Mouse (Mus musculus): ENCODE measurements around the gene Tbx10. TPM values are rescaled to one million over a fixed set of nuclear protein-coding genes. Genes with fewer than 3 reads are reported as not detected.

Gene Tbx10
- polyA plus RNA-seq, 1 experiment, result not detected

DNA sequence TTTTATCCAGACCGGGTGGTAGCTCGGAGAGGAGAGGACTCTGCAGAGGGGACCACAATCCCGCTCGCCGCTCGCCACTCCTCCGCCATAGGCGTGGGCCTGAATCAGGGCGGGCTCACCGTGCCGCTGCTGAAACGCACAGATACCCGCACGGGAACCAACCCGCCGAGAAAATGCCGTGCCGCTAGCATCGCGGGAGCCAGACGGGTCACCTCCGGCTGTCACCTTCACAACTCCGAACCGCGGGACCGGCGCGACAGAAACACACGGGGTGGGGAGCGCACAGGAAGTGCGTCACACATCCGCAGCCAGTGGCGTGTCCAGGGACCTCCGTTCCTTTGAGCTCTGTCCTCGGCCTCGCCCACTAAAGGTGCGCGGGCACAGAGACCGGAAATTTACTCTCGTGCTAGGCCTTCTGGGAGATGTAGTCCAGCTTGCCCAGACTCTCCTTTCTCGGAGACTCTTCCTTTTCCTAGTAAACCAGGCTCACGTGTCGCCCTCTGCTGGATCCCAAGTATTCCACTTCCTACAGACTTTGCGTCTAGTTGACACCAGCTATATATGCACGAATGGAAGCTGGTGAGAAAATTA, 20.0 kb downstream of the Tbx10 start, which contains the start of gene Ndufv1:
Gene Ndufv1, minus strand, starts transcription at position 375 of the 591 bp plus-strand sequence.
- H3K4me1 ChIP-seq (ENCODE audit: control insufficient read depth, insufficient read depth, low read length), result peaks cover 2% of the 10 kb centered on the region; the same call in 1 of the 2 replicates
- TF ChIP-seq POLR2A (IDR thresholded peaks at IDR 0.05; ENCODE audit: low read depth, low read length), result peak; percentile 64
- peak; percentile 56; the same call in 1 of the 2 replicates for TF ChIP-seq CTCF (IDR thresholded peaks at IDR 0.05; ENCODE audit: borderline replicate concordance, insufficient read depth, low read length)
- H3K4me3 ChIP-seq (ENCODE audit: insufficient read depth, low read length), result peak within 1 kb of the TSS; percentile 77
- H3K27ac ChIP-seq (ENCODE audit: insufficient read depth, low read length), result no peak within 1 kb of the TSS

DNA sequence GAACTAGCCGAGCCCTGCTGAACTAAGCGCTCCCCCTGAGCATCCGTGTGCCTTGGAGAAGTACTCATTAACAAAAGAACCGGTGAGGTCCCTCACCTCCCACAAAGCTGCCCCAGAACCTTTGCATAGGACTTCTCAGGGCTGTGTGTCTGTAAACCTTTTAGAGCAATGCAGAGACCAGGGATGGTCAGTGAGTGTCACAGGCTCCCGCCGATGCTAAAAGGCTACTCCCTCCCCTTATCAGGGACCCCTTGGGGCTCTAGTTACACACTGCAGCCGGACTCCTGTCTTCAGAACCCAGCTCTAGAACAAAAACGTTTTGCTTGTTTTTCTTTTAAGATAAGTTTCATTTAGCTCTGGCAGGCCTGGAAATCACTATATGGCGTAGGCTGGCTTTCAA, 20.5 kb downstream of the Tbx10 start:
- H3K27ac ChIP-seq (ENCODE audit: insufficient read depth, low read length), result no peak overlapping the region
- TF ChIP-seq CTCF (IDR thresholded peaks at IDR 0.05; ENCODE audit: borderline replicate concordance, insufficient read depth, low read length) (no peak), POLR2A (IDR thresholded peaks at IDR 0.05; ENCODE audit: low read depth, low read length) (no peak)
- H3K4me3 ChIP-seq (ENCODE audit: insufficient read depth, low read length), result 0 out of 2 replicates have a peak overlapping the region, but pooled peaks have one; percentile 16
- peaks cover 2% of the 10 kb centered on the region; the same call in 1 of the 2 replicates for H3K4me1 ChIP-seq (ENCODE audit: control insufficient read depth, insufficient read depth, low read length)

DNA sequence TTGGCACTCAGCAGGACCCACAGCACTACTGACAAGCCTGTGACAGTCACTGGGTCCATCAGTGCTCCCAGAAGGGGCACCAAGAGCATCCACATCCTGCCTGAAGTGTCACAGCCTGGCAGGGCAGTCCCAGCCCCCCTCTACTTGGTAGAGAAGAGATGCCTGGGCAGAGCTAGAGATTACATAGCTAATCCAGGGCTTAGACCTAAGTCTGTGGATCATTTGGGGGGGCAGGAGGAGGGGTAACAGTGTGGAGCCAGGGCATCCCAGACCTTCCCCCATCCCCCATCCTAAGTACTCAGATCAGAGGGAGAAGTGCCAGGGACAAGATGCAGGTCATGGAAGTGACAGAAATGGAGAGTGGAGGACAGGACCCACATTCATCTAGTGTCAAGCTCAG, 22.2 kb downstream of the Tbx10 start:
- no peak overlapping the region for H3K4me3 ChIP-seq (ENCODE audit: insufficient read depth, low read length)
- TF ChIP-seq POLR2A (IDR thresholded peaks at IDR 0.05; ENCODE audit: low read depth, low read length) (no peak), CTCF (IDR thresholded peaks at IDR 0.05; ENCODE audit: borderline replicate concordance, insufficient read depth, low read length) (no peak)
- H3K27ac ChIP-seq (ENCODE audit: insufficient read depth, low read length), result no peak overlapping the region
- peaks cover 2% of the 10 kb centered on the region; the same call in 1 of the 2 replicates for H3K4me1 ChIP-seq (ENCODE audit: control insufficient read depth, insufficient read depth, low read length)

DNA sequence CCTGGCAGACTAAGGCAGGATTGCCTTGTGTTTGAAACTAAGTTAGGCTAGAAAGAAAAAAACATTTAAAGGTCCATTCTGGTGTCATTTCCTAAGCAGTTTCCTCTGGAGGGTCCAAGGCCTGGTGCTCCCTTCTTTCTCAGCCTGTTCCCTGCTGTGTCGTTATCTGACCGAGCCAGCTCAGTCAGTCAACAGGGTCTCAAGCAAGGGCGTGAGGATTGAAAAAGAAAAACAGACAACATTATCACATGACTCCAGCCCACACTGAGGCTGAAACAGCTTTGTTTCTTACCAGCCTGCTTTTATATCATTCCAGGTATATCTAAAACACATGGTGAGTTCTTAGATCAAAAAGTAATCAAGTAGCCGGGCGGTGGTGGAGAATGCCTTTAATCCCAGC, 23.1 kb downstream of the Tbx10 start:
- H3K4me3 ChIP-seq (ENCODE audit: insufficient read depth, low read length), result no peak overlapping the region
- H3K4me1 ChIP-seq (ENCODE audit: control insufficient read depth, insufficient read depth, low read length), result peaks cover 2% of the 10 kb centered on the region; the same call in 1 of the 2 replicates
- H3K27ac ChIP-seq (ENCODE audit: insufficient read depth, low read length), result no peak overlapping the region
- TF ChIP-seq CTCF (IDR thresholded peaks at IDR 0.05; ENCODE audit: borderline replicate concordance, insufficient read depth, low read length), result no peak
- TF ChIP-seq POLR2A (IDR thresholded peaks at IDR 0.05; ENCODE audit: low read depth, low read length), result no peak

DNA sequence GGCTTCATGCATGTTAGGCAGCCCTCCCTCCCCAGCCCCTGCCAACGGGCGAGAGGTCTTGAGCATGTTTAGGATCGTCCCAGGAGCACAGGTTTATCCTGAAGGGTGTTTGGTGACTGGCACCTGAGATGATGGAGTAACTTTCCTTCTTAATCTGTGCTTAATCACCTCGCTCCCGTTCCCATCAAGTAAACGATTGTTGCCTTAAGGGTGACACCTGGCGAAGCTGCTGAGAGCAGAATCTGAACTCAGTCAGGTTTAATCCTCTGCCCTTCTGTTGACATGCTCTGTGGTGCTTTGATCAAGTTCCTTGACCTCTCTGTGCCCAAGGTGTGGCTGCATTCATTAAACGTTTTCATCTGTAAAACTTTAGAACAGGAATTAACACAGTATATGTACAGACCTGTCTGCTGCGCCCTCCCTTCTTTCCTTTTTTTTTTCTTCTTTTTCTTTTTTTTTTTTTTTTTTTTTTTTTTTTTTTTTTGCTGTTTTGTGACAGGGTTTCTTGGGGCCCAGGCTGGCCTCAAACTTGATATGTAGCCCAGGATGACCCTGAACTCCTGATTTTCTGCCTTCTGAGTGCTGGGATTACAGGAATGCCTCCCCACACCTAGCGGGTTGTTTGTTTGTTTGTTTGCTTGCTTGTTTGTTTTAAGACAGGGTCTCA, 25.5 kb downstream of the Tbx10 start:
- TF ChIP-seq POLR2A (IDR thresholded peaks at IDR 0.05; ENCODE audit: low read depth, low read length), result no peak
- no peak for TF ChIP-seq CTCF (IDR thresholded peaks at IDR 0.05; ENCODE audit: borderline replicate concordance, insufficient read depth, low read length)
- Histone ChIP-seq H3K4me1 (ENCODE audit: control insufficient read depth, insufficient read depth, low read length) (no peaks in the 10 kb centered on the region), H3K4me3 (ENCODE audit: insufficient read depth, low read length) (no peak overlapping the region), H3K27ac (ENCODE audit: insufficient read depth, low read length) (no peak overlapping the region)

DNA sequence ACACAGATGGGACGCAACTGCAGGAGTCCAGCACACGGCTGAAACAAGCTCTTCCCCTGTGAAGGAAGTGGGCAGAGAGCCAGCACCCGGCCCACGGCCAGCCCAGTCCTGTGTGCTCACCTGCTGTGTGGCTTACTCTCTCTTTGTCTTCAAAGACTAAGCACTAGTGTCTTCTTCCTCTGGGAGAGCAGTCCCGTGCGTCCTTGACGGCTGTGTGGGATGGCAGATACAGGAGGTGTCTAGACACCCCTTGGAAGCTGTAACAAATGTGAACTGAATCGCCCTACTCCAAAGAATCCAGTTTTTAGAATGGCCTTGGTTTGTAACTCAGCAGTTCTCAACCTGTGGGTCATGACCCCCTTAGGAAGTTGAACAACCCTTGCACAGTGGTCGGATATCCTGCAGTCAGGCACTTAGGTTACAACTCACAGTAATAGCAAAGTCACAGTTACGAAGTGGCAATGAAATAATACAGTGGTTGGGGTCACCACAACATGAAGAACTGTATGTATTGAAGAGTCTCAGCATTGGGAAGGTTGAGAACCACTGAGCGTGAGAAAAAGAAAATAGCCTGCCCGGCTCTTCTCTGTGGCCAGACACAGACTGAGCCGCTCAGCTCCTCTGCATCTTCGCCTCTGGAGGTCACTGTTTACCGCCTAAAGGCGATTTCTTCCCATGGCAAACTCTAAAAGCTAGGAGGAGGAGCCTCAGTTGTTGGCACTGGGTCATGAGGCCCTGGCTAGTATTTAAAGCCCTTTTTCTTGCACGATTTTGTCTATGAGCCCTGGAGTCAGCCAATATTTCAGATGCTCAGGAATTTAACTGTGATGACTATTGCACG, 26.4 kb downstream of the Tbx10 start:
- Histone ChIP-seq H3K4me3 (ENCODE audit: insufficient read depth, low read length) (no peak overlapping the region), H3K27ac (ENCODE audit: insufficient read depth, low read length) (no peak overlapping the region), H3K4me1 (ENCODE audit: control insufficient read depth, insufficient read depth, low read length) (no peaks in the 10 kb centered on the region)
- TF ChIP-seq CTCF (IDR thresholded peaks at IDR 0.05; ENCODE audit: borderline replicate concordance, insufficient read depth, low read length) (peak; percentile 58; the same call in 1 of the 2 replicates), POLR2A (IDR thresholded peaks at IDR 0.05; ENCODE audit: low read depth, low read length) (no peak)

DNA sequence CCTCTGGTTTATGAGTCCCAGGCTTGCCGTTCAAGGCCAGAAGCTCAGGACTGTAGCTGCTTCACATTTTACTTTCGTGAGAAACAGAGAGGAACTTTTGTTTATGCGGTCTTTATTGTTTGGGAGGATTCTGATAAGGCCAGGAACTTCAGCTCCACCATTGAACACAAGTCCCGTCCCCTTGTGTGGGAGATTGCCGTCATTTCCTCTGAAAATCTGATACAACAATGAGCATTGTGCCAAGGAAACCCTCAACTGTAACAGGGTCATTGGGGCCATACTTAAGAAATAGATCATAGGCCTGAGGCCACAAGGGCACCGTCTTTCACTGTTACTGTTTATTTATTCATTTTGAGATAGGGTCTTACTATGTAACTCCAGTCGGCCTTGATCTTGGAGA, 30.6 kb downstream of the Tbx10 start:
- H3K4me1 ChIP-seq (ENCODE audit: control insufficient read depth, insufficient read depth, low read length), result no peaks in the 10 kb centered on the region
- TF ChIP-seq CTCF (IDR thresholded peaks at IDR 0.05; ENCODE audit: borderline replicate concordance, insufficient read depth, low read length) (no peak), POLR2A (IDR thresholded peaks at IDR 0.05; ENCODE audit: low read depth, low read length) (no peak)
- no peak overlapping the region for H3K4me3 ChIP-seq (ENCODE audit: insufficient read depth, low read length)
- no peak overlapping the region for H3K27ac ChIP-seq (ENCODE audit: insufficient read depth, low read length)

DNA sequence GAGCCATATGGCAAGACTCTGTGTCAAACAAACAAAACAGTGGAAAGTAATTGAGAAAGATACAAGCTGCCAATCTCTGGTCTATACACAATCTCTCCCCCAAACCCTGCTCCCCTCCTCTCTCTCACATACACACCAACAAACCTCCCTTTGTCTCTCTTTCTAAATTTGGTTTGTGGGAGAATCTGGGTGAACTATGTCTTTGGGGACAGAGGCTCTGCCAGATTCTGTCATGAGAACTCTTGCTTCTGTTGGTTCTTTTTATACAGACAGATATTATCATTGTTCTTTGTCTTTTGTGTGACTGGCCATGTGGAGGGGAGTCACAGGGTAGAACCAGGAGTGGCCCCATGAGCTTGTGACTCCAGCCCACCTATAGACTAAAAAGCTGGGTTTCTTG, 35.0 kb downstream of the Tbx10 start:
- no peak for TF ChIP-seq CTCF (IDR thresholded peaks at IDR 0.05; ENCODE audit: borderline replicate concordance, insufficient read depth, low read length)
- no peak for TF ChIP-seq POLR2A (IDR thresholded peaks at IDR 0.05; ENCODE audit: low read depth, low read length)
- no peak overlapping the region for H3K4me3 ChIP-seq (ENCODE audit: insufficient read depth, low read length)
- no peak overlapping the region for H3K27ac ChIP-seq (ENCODE audit: insufficient read depth, low read length)
- H3K4me1 ChIP-seq (ENCODE audit: control insufficient read depth, insufficient read depth, low read length), result no peaks in the 10 kb centered on the region

DNA sequence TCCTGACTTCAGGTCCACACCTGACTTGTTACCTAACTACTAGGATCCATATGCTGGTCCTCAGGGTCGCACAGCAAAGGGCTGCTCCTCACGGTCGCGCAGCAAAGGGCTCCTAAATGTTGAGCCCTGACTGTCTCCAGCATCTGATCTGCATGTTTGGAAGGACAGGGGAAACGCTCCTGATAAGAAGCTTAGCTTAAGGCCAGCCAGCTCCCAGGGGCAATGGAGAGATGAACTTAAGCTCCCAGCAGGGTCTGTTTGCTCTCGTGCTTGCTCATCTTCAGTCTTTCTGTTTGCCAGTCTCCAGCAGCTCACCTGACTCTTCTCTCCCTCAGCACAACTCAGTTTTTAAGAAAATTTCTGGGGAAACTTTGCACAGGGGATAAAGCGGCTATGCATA, 40.1 kb downstream of the Tbx10 start:
- no peaks in the 10 kb centered on the region for H3K4me1 ChIP-seq (ENCODE audit: control insufficient read depth, insufficient read depth, low read length)
- H3K27ac ChIP-seq (ENCODE audit: insufficient read depth, low read length), result no peak overlapping the region
- TF ChIP-seq POLR2A (IDR thresholded peaks at IDR 0.05; ENCODE audit: low read depth, low read length) (no peak), CTCF (IDR thresholded peaks at IDR 0.05; ENCODE audit: borderline replicate concordance, insufficient read depth, low read length) (no peak)
- H3K4me3 ChIP-seq (ENCODE audit: insufficient read depth, low read length), result no peak overlapping the region
